Mouse (Mus musculus): ENCODE results near the gene Abhd12. TPM values are rescaled to one million over a fixed set of nuclear protein-coding genes. Genes with fewer than 3 reads are reported as not detected.
"Not testable (repeated sequence)": the region's sequence is repeated elsewhere in the genome, so short reads cannot be mapped to it uniquely, and the experiment has no call there.

The Abhd12 gene
- 10 to 100 TPM; 23.2 to 26.7 TPM for total RNA-seq (2021)
- long read RNA-seq, experiment 1, transcript Abhd12-201 (13 exons, 1,999 nt), result major isoform, 16 of 22 reads
- long read RNA-seq, experiment 1, partial matches to known transcripts, result 1 of 22 reads
- long read RNA-seq, experiment 1, other reads (novel, unspliced or antisense), result 5 of 22 reads
- long read RNA-seq, experiment 2, transcript Abhd12-201 (13 exons, 1,999 nt), result major isoform, 21 of 21 reads
- long read RNA-seq, experiment 2, partial matches to known transcripts, result 0 of 21 reads
- long read RNA-seq, experiment 2, other reads (novel, unspliced or antisense), result 0 of 21 reads

GRCm38 (mm10) chr2:150904272-150904935 lies at the start of gene Abhd12:
TSS of gene Abhd12 (minus strand) at chr2:150904741.
- intact Hi-C loops (cut with DNase I; ENCODE audit: low total_unique reads), result loop anchor here (10.0 kb wide), 1 partner anchor 120 kb away; the partner anchor contains the start of gene Pygb
- peak; percentile 99 for DNase-seq

GRCm38 (mm10) chr2:150951201-150951600 lies 46.7 kb upstream of the Abhd12 start:
- intact Hi-C loops (cut with DNase I; ENCODE audit: low total_unique reads), result no loop called here
- DNase-seq, result peak; percentile 16

GRCm38 (mm10) chr2:150950056-150950455 lies 45.5 kb upstream of the Abhd12 start:
- intact Hi-C loops (cut with DNase I; ENCODE audit: low total_unique reads), result no loop called here
- DNase-seq, result no peak

- intact Hi-C loops (cut with DNase I; ENCODE audit: low total_unique reads), result no loop called here
- no peak for DNase-seq
These were observed 45.1 kb upstream of the Abhd12 start for GRCm38 (mm10) chr2:150949652-150950051.

- DNase-seq, result no peak
- intact Hi-C loops (cut with DNase I; ENCODE audit: low total_unique reads), result no loop called here
These were observed 44.2 kb upstream of the Abhd12 start for GRCm38 (mm10) chr2:150948786-150949185.

GRCm38 (mm10) chr2:150947880-150948611 lies 43.5 kb upstream of the Abhd12 start:
- DNase-seq; intact Hi-C loops (cut with DNase I; ENCODE audit: low total_unique reads): not testable (repeated sequence)

GRCm38 (mm10) chr2:150947341-150947740 lies 42.8 kb upstream of the Abhd12 start:
- DNase-seq; intact Hi-C loops (cut with DNase I; ENCODE audit: low total_unique reads): not testable (repeated sequence)

GRCm38 (mm10) chr2:150944017-150944416 lies 39.5 kb upstream of the Abhd12 start:
- intact Hi-C loops (cut with DNase I; ENCODE audit: low total_unique reads), result no loop called here
- DNase-seq, result no peak

- DNase-seq, result no peak
- intact Hi-C loops (cut with DNase I; ENCODE audit: low total_unique reads), result no loop called here
These were observed 30.1 kb upstream of the Abhd12 start for GRCm38 (mm10) chr2:150934659-150935058.

GRCm38 (mm10) chr2:150933482-150933881 lies 28.9 kb upstream of the Abhd12 start:
- DNase-seq, result no peak
- intact Hi-C loops (cut with DNase I; ENCODE audit: low total_unique reads), result no loop called here

GRCm38 (mm10) chr2:150930806-150931205 lies 26.3 kb upstream of the Abhd12 start:
- no peak for DNase-seq
- intact Hi-C loops (cut with DNase I; ENCODE audit: low total_unique reads), result no loop called here

- intact Hi-C loops (cut with DNase I; ENCODE audit: low total_unique reads), result no loop called here
- DNase-seq, result no peak
These were observed 24.6 kb upstream of the Abhd12 start for GRCm38 (mm10) chr2:150929156-150929555.

- no peak for DNase-seq
- intact Hi-C loops (cut with DNase I; ENCODE audit: low total_unique reads), result no loop called here
These were observed 22.6 kb upstream of the Abhd12 start for GRCm38 (mm10) chr2:150927038-150927720.

GRCm38 (mm10) chr2:150923505-150923904 lies 19.0 kb upstream of the Abhd12 start:
- intact Hi-C loops (cut with DNase I; ENCODE audit: low total_unique reads), result no loop called here
- no peak for DNase-seq

GRCm38 (mm10) chr2:150923026-150923425 lies 18.5 kb upstream of the Abhd12 start:
- intact Hi-C loops (cut with DNase I; ENCODE audit: low total_unique reads), result no loop called here
- no peak for DNase-seq

GRCm38 (mm10) chr2:150922165-150922564 lies 17.6 kb upstream of the Abhd12 start:
- DNase-seq, result no peak
- intact Hi-C loops (cut with DNase I; ENCODE audit: low total_unique reads), result no loop called here

- intact Hi-C loops (cut with DNase I; ENCODE audit: low total_unique reads), result no loop called here
- no peak for DNase-seq
These were observed 17.2 kb upstream of the Abhd12 start for GRCm38 (mm10) chr2:150921697-150922096.

- DNase-seq, result no peak
- intact Hi-C loops (cut with DNase I; ENCODE audit: low total_unique reads), result no loop called here
These were observed 16.0 kb upstream of the Abhd12 start for GRCm38 (mm10) chr2:150920543-150920942.

GRCm38 (mm10) chr2:150918720-150919119 lies 14.2 kb upstream of the Abhd12 start:
- DNase-seq, result no peak
- intact Hi-C loops (cut with DNase I; ENCODE audit: low total_unique reads), result no loop called here

GRCm38 (mm10) chr2:150915786-150916185 lies 11.2 kb upstream of the Abhd12 start:
- intact Hi-C loops (cut with DNase I; ENCODE audit: low total_unique reads), result no loop called here
- no peak for DNase-seq

Data from gastrocnemius, postnatal 14 days (tissue).